Mouse (Mus musculus) ES-Bruce4 (cell line): Measurements from ENCODE around the gene Sfmbt1. TPM values are rescaled to one million over a fixed set of nuclear protein-coding genes. Genes with fewer than 3 reads are reported as not detected.

Experiments
- H3K27ac ChIP-seq: 2 replicates; pipeline ENCODE4 v1.5.1; 2012; ENCODE audit warnings: low read length, inconsistent platforms; ENCODE audit not compliant: insufficient read depth
- H3K27me3 ChIP-seq: 2 replicates; pipeline ENCODE4 v1.6.1; 2012; ENCODE audit warnings: mild to moderate bottlenecking, low read length, inconsistent platforms; ENCODE audit not compliant: control insufficient read depth, poor library complexity, insufficient read depth, severe bottlenecking
- H3K36me3 ChIP-seq: 2 replicates; pipeline ENCODE4 v1.6.1; 2012; ENCODE audit warnings: inconsistent platforms, mild to moderate bottlenecking, low read length, moderate library complexity; ENCODE audit not compliant: control insufficient read depth, poor library complexity, insufficient read depth, severe bottlenecking
- H3K4me1 ChIP-seq: one replicate; pipeline ENCODE4 v1.8.1; 2011; ENCODE audit warnings: low read length; ENCODE audit not compliant: control insufficient read depth, insufficient read depth
- H3K4me3 ChIP-seq: 2 replicates; pipeline ENCODE4 v1.5.1; 2011; ENCODE audit warnings: low read depth, mild to moderate bottlenecking, low read length
- H3K9ac ChIP-seq: 2 replicates; pipeline ENCODE4 v1.6.1; 2012; ENCODE audit warnings: low read depth, mild to moderate bottlenecking, inconsistent platforms; ENCODE audit not compliant: poor library complexity, severe bottlenecking
- H3K9me3 ChIP-seq: replicated peaks from 2 replicates; pipeline ENCODE4 v1.6.1; 2012; ENCODE audit warnings: mild to moderate bottlenecking, low read length, inconsistent platforms; ENCODE audit not compliant: control insufficient read depth, poor library complexity, insufficient read depth, severe bottlenecking
- CTCF ChIP-seq: IDR thresholded peaks from one replicate; pipeline ENCODE4 v1.8.1; 2011; ENCODE audit warnings: low read depth, low read length
- EP300 ChIP-seq: IDR thresholded peaks from 2 replicates; pipeline ENCODE4 v1.6.1; 2011; ENCODE audit warnings: low read depth, low read length; ENCODE audit not compliant: insufficient read depth
- POLR2A ChIP-seq: IDR thresholded peaks from one replicate; pipeline ENCODE4 v1.8.1; 2011; ENCODE audit warnings: low read length; ENCODE audit not compliant: insufficient read depth
- polyA plus RNA-seq: library from polyadenylated mRNA; stranded (reverse); fragments of >200 nt; gene quantifications from 2 replicates; pipeline ENCODE4 v1.2.4, GENCODE M21; 2011; ENCODE audit warnings: low read depth; ENCODE audit not compliant: missing spikeins, insufficient read depth, insufficient read length

Gene Sfmbt1
- polyA plus RNA-seq, 1 experiment, result 12.0 TPM

GRCm38 (mm10) chr14:30828635-30829460, 114.2 kb downstream of the Sfmbt1 start:
- H3K9ac ChIP-seq, result no peak overlapping the region
- H3K9me3 ChIP-seq, result no peaks in the 10 kb centered on the region
- no peak overlapping the region for H3K4me3 ChIP-seq
- no peaks in the 10 kb centered on the region for H3K36me3 ChIP-seq
- no peaks in the 10 kb centered on the region for H3K27me3 ChIP-seq
- TF ChIP-seq POLR2A (no peak), CTCF (no peak), EP300 (no peak)
- no peak overlapping the region for H3K27ac ChIP-seq
- no peaks in the 10 kb centered on the region for H3K4me1 ChIP-seq

GRCm38 (mm10) chr14:30837416-30837996, 122.9 kb downstream of the Sfmbt1 start:
- Histone ChIP-seq H3K4me3 (no peak overlapping the region), H3K4me1 (no peaks in the 10 kb centered on the region), H3K9ac (no peak overlapping the region), H3K9me3 (no peaks in the 10 kb centered on the region), H3K36me3 (no peaks in the 10 kb centered on the region), H3K27me3 (no peaks in the 10 kb centered on the region), H3K27ac (no peak overlapping the region)
- TF ChIP-seq POLR2A (no peak), CTCF (no peak), EP300 (no peak)

- no peaks in the 10 kb centered on the region for H3K27me3 ChIP-seq
- TF ChIP-seq EP300 (no peak), CTCF (no peak), POLR2A (no peak)
- no peak overlapping the region for H3K4me3 ChIP-seq
- no peaks in the 10 kb centered on the region for H3K36me3 ChIP-seq
- no peak overlapping the region for H3K27ac ChIP-seq
- H3K9ac ChIP-seq, result no peak overlapping the region
- H3K9me3 ChIP-seq, result no peaks in the 10 kb centered on the region
- H3K4me1 ChIP-seq, result no peaks in the 10 kb centered on the region
Measured at GRCm38 (mm10) chr14:30843701-30844100, 129.1 kb downstream of the Sfmbt1 start.

- Histone ChIP-seq H3K9me3 (no peaks in the 10 kb centered on the region), H3K4me1 (no peaks in the 10 kb centered on the region), H3K27ac (no peak overlapping the region), H3K9ac (no peak overlapping the region), H3K27me3 (no peaks in the 10 kb centered on the region), H3K4me3 (no peak overlapping the region), H3K36me3 (no peaks in the 10 kb centered on the region)
- no peak for TF ChIP-seq EP300
- TF ChIP-seq CTCF, result no peak
- no peak for TF ChIP-seq POLR2A
Measured at GRCm38 (mm10) chr14:30850504-30850903, 135.9 kb downstream of the Sfmbt1 start.

- H3K36me3 ChIP-seq, result no peaks in the 10 kb centered on the region
- TF ChIP-seq EP300 (no peak), POLR2A (no peak), CTCF (no peak)
- H3K27me3 ChIP-seq, result no peaks in the 10 kb centered on the region
- H3K4me1 ChIP-seq, result no peaks in the 10 kb centered on the region
- no peak overlapping the region for H3K27ac ChIP-seq
- no peak overlapping the region for H3K4me3 ChIP-seq
- H3K9me3 ChIP-seq, result no peaks in the 10 kb centered on the region
- no peak overlapping the region for H3K9ac ChIP-seq
Measured at GRCm38 (mm10) chr14:30852325-30852724, 137.7 kb downstream of the Sfmbt1 start.

GRCm38 (mm10) chr14:30855316-30855715, 140.7 kb downstream of the Sfmbt1 start:
- no peak for TF ChIP-seq EP300
- no peak for TF ChIP-seq CTCF
- TF ChIP-seq POLR2A, result no peak
- H3K9ac ChIP-seq, result no peak overlapping the region
- H3K4me1 ChIP-seq, result no peaks in the 10 kb centered on the region

More at GRCm38 (mm10) chr14:30855316-30855715, 140.7 kb downstream of the Sfmbt1 start:
- Histone ChIP-seq H3K4me3 (no peak overlapping the region), H3K27ac (no peak overlapping the region), H3K9me3 (no peaks in the 10 kb centered on the region), H3K27me3 (no peaks in the 10 kb centered on the region), H3K36me3 (no peaks in the 10 kb centered on the region)
